Mouse (Mus musculus) frontal cortex, adult 2 months (tissue): ENCODE data around the gene Ifitm2. TPM values are rescaled to one million over a fixed set of nuclear protein-coding genes. Genes with fewer than 3 reads are reported as not detected.
"Not testable (repeated sequence)": the region's sequence is repeated elsewhere in the genome, so short reads cannot be mapped to it uniquely, and the experiment has no call there.

Experiments
- DNase-seq, 2 experiments: peaks; one replicate each; pipeline ENCODE4 v3.0.0; 2022; ENCODE audit warnings: low spot score in 1 of 2; ENCODE audit errors: extremely low spot score in 1 of 2
- polyA plus RNA-seq: library from polyadenylated mRNA; depleted of rRNA; stranded (reverse); fragments of >200 nt; gene quantifications from 2 replicates; pipeline ENCODE4 v1.2.3, GENCODE M21; 2012

Gene Ifitm2
- polyA plus RNA-seq, 1 experiment: 48.9 TPM

DNA sequence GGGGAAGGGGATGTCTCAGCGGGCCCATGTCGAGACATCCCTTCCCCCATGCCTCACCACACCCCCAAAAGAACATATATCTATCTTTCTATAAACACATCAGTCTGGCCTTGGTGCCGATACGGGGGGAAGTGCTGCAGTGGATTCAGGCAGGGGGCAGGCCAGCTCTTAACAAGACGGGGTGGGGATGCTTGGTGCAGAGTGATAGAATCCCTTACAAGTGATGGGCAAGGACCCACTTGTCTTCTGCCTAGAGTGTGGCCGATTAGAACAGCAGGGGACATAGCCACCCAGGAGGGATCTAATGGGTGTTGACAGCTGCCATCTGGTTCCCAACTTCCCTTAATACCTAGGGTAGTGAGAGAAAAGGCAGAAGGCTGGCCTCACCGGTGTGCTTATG lies 15.1 kb upstream of the Ifitm2 start:
- DNase-seq: no peak

DNA sequence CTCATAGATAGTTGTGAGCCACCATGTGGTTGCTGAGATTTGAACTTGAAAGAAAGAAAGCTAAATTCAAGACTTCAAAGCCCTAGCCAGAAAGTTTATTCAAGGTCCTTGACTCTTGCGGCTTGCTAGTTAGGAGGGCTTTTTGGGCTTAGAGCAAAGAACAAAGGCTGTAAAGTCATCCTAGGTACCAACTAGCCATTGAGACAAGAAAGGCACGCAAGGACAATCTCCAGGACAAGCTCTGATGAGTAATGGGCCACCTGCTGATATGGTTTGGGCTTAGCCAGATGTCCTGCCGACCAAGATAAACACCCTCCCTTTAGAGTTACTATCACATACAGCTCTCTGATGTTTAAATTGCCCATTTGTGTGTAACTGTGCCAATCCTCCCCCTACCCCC lies 12.9 kb upstream of the Ifitm2 start:
- not testable (repeated sequence) for DNase-seq

DNA sequence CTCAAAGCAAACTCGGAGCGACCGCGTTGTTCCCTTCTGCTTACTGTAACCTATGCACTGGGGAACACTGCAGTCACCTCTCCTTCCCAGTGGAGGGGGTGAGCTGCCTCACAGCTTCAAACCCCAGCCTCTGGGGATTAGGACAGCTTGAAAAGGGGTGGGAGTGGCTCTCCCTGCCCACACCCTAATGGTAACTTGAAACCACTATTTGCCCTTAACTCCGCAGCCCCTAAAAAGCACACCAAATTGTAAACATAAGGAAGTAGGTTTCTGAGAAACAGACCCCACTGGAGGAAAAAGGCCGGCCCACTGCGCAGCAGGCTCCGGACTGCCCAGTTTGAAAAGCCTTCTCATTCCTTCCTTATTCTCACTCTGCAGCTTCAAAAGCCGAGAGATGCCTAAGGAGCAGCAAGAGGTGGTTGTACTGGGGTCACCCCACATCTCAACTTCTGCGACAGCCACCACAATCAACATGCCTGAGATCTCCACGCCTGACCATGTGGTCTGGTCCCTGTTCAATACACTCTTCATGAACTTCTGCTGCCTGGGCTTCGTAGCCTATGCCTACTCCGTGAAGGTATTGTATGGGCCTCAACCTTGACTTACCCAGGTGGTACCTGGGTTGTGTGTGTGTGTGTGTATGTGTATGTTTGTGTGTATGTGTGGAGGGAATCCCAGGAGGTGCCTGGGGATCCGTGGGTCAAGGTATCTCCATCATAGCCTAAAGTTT lies 12.2 kb upstream of the Ifitm2 start:
- DNase-seq: no peak

DNA sequence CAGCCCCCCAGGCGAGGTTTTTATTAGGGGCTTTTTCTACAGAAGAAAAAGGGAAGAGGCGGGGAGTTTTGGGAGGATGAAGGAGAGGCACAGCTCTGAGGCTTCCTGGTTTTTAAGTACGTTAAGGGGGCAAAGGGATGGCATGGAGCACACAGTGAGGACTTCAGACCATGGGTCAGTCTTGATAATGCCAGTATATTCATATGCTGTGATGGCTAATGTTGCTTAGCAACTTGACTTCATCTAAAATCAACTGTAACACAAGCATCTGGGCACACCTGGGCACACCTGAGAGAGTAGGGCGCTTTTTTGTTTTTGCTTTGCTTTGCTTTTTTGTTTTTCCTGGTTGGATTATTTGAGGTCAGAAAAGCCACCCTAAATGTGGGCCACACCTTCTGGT lies 11.1 kb upstream of the Ifitm2 start, which contains the start of gene Ifitm1:
Gene Ifitm1, plus strand, starts transcription at position 301 of the 400 bp plus-strand sequence.
- no peak for DNase-seq

DNA sequence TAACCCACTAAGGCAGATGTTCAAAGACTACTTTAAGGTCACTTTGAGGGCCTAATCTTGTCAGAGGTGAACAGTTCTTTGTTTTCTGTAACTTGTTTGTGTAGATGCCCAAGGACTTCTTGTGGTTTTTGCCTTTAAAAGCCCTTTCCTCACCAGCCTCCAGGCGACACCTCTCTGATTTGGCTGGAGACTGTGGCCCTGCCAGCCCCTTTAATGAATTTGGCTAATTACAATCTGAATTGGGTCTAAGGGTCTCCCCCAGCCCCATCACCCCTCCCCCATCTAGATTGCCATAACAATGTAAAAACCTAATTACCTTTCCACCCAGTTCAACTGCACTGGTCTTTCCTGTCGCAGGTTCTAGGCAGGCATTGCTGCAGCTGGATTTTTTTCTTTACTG lies 6.9 kb upstream of the Ifitm2 start:
- no peak for DNase-seq

GRCm38 (mm10) chr7:140961416-140961815 lies 5.6 kb upstream of the Ifitm2 start:
- no peak for DNase-seq

DNA sequence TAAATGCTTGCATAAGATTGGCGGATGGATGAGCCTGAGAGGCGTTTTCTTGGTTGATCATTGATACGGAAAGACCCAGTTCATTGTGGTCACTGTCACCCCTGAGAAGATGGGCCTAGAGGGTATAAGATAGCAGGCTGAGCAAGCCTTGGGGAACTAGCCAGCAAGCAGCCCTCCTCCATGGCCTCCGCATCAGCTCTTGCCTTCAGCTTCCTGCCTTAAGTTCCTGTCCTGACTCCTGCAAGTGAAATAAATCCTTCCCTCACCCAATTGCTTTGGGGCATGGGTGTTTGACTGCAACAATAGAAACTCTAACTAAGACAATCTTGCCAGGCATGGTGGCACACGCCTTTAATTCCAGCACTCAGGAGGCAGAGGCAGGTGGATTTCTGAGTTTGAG lies 4.2 kb upstream of the Ifitm2 start:
- no peak for DNase-seq

GRCm38 (mm10) chr7:140959181-140959901 lies 3.6 kb upstream of the Ifitm2 start:
- peak in 1 of 2 experiments; percentile 51 for DNase-seq

DNA sequence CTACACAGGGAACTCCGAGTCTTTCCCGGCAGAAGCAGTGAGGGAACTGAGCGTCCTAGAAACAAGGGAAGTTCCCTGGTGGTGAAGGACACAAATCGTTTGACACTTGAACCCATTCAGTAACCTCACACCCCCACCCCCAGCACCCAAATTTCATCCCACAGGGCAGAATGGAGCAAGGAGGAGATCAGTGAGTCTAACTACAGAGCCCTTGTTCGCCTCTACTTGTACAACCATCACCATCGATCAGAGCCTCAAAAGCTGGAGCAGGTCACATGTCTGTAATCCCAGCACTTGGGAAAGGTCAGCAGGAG lies 726 bp upstream of the Ifitm2 start:
- DNase-seq: no peak

GRCm38 (mm10) chr7:140955342-140955741 lies 445 bp downstream of the Ifitm2 start:
- no peak for DNase-seq

- DNase-seq: no peak
Observed at GRCm38 (mm10) chr7:140954733-140955071, 1.1 kb downstream of the Ifitm2 start.

DNA sequence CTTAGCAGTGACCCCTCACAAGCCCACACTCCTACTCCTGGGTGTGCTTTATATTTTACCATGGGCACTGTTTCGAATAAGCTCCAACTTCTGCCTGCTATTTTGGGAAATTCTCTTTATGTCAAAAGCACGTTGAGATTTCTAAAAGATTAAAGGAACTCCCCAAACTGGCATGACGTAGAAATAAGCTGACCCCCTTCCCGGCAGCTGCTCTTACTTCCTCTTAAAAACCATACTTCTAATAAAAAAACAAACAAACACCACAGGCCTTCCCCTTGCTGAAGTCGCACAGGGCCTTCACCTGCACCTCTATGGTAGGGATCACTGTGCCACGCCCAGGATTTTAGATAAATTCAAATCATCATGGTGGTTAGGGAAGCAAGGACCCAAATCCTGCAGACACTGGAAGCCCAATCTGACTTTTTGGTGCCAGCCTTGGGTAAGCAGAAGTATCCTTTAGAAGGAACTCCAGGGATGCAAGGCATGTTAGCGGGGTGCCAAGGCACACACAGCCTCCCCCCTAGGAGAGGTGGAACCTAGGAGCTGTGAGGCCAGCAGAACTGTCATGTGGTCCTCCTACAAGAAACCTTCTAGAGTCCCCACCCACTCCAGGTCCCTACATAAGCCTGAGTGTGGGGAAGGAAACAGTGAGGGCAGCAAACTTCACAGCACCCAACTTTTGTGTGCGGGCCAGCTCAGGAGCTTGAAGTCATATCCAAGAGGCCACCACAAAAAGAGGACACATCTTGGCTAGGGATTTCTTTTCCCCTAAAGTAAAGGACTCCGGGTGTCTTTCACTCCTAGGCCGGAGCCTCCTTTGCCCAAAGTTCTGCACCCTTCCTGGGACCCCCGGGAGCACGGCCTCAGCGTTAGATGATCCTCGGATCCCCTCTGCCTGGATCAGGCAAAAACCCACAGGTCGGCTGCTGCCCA lies 1.7 kb downstream of the Ifitm2 start:
- no peak for DNase-seq

- DNase-seq: no peak
Observed at GRCm38 (mm10) chr7:140953133-140953532, 2.7 kb downstream of the Ifitm2 start.

- DNase-seq: no peak
Observed at GRCm38 (mm10) chr7:140952441-140952840, 3.3 kb downstream of the Ifitm2 start.

GRCm38 (mm10) chr7:140951765-140952164 lies 4.0 kb downstream of the Ifitm2 start:
- no peak for DNase-seq

GRCm38 (mm10) chr7:140951051-140951450 lies 4.7 kb downstream of the Ifitm2 start:
- no peak for DNase-seq

GRCm38 (mm10) chr7:140949824-140950530 lies 5.8 kb downstream of the Ifitm2 start, which contains the start of gene Ifitm5:
TSS of gene Ifitm5 (minus strand) at chr7:140950291.
- no peak for DNase-seq

- no peak for DNase-seq
Observed at GRCm38 (mm10) chr7:140949255-140949654, 6.5 kb downstream of the Ifitm2 start.

DNA sequence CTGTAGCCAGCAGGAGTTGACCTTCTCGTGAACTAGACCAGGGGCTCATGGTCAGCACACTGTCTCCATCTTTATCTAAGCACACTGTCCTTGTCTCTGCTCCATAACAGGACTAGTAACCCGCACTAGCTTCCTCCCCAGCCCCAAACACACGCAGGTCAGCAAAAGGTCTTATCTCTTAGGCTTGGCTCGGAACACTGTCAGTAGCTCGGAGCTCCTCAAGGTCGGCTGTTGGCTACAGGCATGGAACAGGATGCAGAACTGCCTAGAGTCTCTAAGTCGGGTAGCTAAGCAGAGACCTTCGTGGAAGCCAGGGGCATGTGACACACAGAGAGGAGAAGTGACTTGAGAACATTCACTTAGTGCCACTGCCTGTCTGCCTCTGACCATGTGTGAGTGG lies 7.6 kb downstream of the Ifitm2 start:
- no peak for DNase-seq

- DNase-seq: no peak
Observed at GRCm38 (mm10) chr7:140946980-140947379, 8.8 kb downstream of the Ifitm2 start.

DNA sequence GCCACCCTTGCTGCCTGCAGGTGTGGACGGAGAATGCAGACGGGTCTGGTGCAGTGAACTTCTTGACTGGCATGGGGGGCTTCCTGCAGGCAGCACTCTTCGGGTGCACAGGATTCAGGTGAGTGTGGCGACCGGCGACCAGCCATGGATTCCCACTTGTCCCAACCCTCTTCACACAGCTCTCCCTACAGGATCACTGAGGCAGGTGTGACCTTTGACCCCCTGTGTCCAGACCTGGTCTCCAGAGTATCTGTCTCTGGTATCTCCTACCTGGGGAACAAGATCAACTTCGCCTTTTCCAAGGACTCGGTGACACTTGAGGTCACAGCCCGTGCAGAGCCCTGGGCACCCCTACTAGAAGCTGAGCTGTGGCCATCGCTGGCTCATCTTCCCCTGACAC lies 9.5 kb downstream of the Ifitm2 start:
- no peak for DNase-seq
